Mouse (Mus musculus): ENCODE data around the gene Tmem240. TPM values are rescaled to one million over a fixed set of nuclear protein-coding genes. Genes with fewer than 3 reads are reported as not detected.

The Tmem240 gene
- polyA plus RNA-seq, 1 experiment from 2014 or later = 3.4 TPM

Small RNA genes lying within 50 kb of the gene (microRNA-seq; reads per million reads assigned to microRNA genes)
- gene Gm27743 = not detected

Other genes starting within 250 kb of the Tmem240 start
- 1,105 and 1,139 TPM in 2 replicates for gene Gnb1, start 243.4 kb upstream of the Tmem240 start, polyA plus RNA-seq (2014; fragmentation: Nextera tagmentation; extraction: Ambion mirVana)
- 106 and 120 TPM in 2 replicates for gene Nadk, start 172.4 kb upstream of the Tmem240 start, polyA plus RNA-seq (2014; fragmentation: Nextera tagmentation; extraction: Ambion mirVana)
- 10.9 and 12.1 TPM in 2 replicates for gene Slc35e2, start 133.4 kb upstream of the Tmem240 start, polyA plus RNA-seq (2014; fragmentation: Nextera tagmentation; extraction: Ambion mirVana)
- gene Cdk11b, start 109.9 kb upstream of the Tmem240 start, polyA plus RNA-seq (2014; fragmentation: Nextera tagmentation; extraction: Ambion mirVana) = 39.9 and 42.8 TPM in 2 replicates
- not detected in 2 replicates for gene Gm10563, start 89.4 kb upstream of the Tmem240 start, polyA plus RNA-seq (2014; fragmentation: Nextera tagmentation; extraction: Ambion mirVana)
- 0.97 and 2.1 TPM in 2 replicates for gene Mmp23, start 81.4 kb upstream of the Tmem240 start, polyA plus RNA-seq (2014; fragmentation: Nextera tagmentation; extraction: Ambion mirVana)
- 25.2 and 34.5 TPM in 2 replicates for gene Mib2, start 65.6 kb upstream of the Tmem240 start, polyA plus RNA-seq (2014; fragmentation: Nextera tagmentation; extraction: Ambion mirVana)
- 3.2 and 3.8 TPM in 2 replicates for gene Fndc10, start 40.5 kb upstream of the Tmem240 start, polyA plus RNA-seq (2014; fragmentation: Nextera tagmentation; extraction: Ambion mirVana)
- gene Ssu72, start 30.0 kb upstream of the Tmem240 start, polyA plus RNA-seq (2014; fragmentation: Nextera tagmentation; extraction: Ambion mirVana) = 153 and 179 TPM in 2 replicates
- 62.0 and 70.0 TPM in 2 replicates for gene Atad3a, start 26.3 kb downstream of the Tmem240 start, polyA plus RNA-seq (2014; fragmentation: Nextera tagmentation; extraction: Ambion mirVana)
- 21.8 and 24.6 TPM in 2 replicates for gene Vwa1, start 39.9 kb downstream of the Tmem240 start, polyA plus RNA-seq (2014; fragmentation: Nextera tagmentation; extraction: Ambion mirVana)
- gene Tmem88b, start 51.1 kb downstream of the Tmem240 start, polyA plus RNA-seq (2014; fragmentation: Nextera tagmentation; extraction: Ambion mirVana) = 0.12 and 0.25 TPM in 2 replicates
- gene Ankrd65, start 55.6 kb downstream of the Tmem240 start, polyA plus RNA-seq (2014; fragmentation: Nextera tagmentation; extraction: Ambion mirVana) = not detected in 2 replicates
- gene Mrpl20, start 68.1 kb downstream of the Tmem240 start, polyA plus RNA-seq (2014; fragmentation: Nextera tagmentation; extraction: Ambion mirVana) = 274 and 313 TPM in 2 replicates
- 119 and 144 TPM in 2 replicates for gene Ccnl2, start 77.7 kb downstream of the Tmem240 start, polyA plus RNA-seq (2014; fragmentation: Nextera tagmentation; extraction: Ambion mirVana)
- 120 and 135 TPM in 2 replicates for gene Aurkaip1, start 96.5 kb downstream of the Tmem240 start, polyA plus RNA-seq (2014; fragmentation: Nextera tagmentation; extraction: Ambion mirVana)
- 15.6 and 22.1 TPM in 2 replicates for gene Mxra8, start 104.9 kb downstream of the Tmem240 start, polyA plus RNA-seq (2014; fragmentation: Nextera tagmentation; extraction: Ambion mirVana)
- gene Dvl1, start 112.6 kb downstream of the Tmem240 start, polyA plus RNA-seq (2014; fragmentation: Nextera tagmentation; extraction: Ambion mirVana) = 10.8 and 12.4 TPM in 2 replicates
- gene Tas1r3, start 128.6 kb downstream of the Tmem240 start, polyA plus RNA-seq (2014; fragmentation: Nextera tagmentation; extraction: Ambion mirVana) = 0.46 and 0.61 TPM in 2 replicates
- 28.3 and 29.5 TPM in 2 replicates for gene Cptp, start 134.6 kb downstream of the Tmem240 start, polyA plus RNA-seq (2014; fragmentation: Nextera tagmentation; extraction: Ambion mirVana)
- 94.6 and 102 TPM in 2 replicates for gene Ints11, start 134.7 kb downstream of the Tmem240 start, polyA plus RNA-seq (2014; fragmentation: Nextera tagmentation; extraction: Ambion mirVana)
- gene Pusl1, start 157.0 kb downstream of the Tmem240 start, polyA plus RNA-seq (2014; fragmentation: Nextera tagmentation; extraction: Ambion mirVana) = 46.5 and 52.8 TPM in 2 replicates
- 60.5 and 77.0 TPM in 2 replicates for gene Acap3, start 157.0 kb downstream of the Tmem240 start, polyA plus RNA-seq (2014; fragmentation: Nextera tagmentation; extraction: Ambion mirVana)
- 116 and 137 TPM in 2 replicates for gene Ube2j2, start 209.0 kb downstream of the Tmem240 start, polyA plus RNA-seq (2014; fragmentation: Nextera tagmentation; extraction: Ambion mirVana)
- 8.0 and 11.3 TPM in 2 replicates for gene C1qtnf12, start 227.5 kb downstream of the Tmem240 start, polyA plus RNA-seq (2014; fragmentation: Nextera tagmentation; extraction: Ambion mirVana)

Data from forebrain, embryonic 14.5 days (tissue).